Mouse (Mus musculus) embryonic fibroblast, embryonic 13.5 days (primary cell): ENCODE measurements around the gene Npc2. TPM values are rescaled to one million over a fixed set of nuclear protein-coding genes. Genes with fewer than 3 reads are reported as not detected.

Experiments used
- H3K27ac ChIP-seq: 2 replicates; pipeline ENCODE4 v1.5.1; 2012; ENCODE audit warnings: low read length, control low read depth, inconsistent platforms; ENCODE audit not compliant: insufficient read depth
- H3K4me1 ChIP-seq: 2 replicates; pipeline ENCODE4 v1.6.1; 2011; ENCODE audit warnings: low read length; ENCODE audit not compliant: control insufficient read depth, insufficient read depth
- H3K4me3 ChIP-seq: 2 replicates; pipeline ENCODE4 v1.5.1; 2011; ENCODE audit warnings: mild to moderate bottlenecking, control low read depth, low read length; ENCODE audit not compliant: insufficient read depth
- CTCF ChIP-seq: IDR thresholded peaks from 2 replicates; pipeline ENCODE4 v1.5.1; 2011; ENCODE audit warnings: mild to moderate bottlenecking, control low read depth, low read length, moderate library complexity, borderline replicate concordance; ENCODE audit not compliant: insufficient read depth
- POLR2A ChIP-seq: IDR thresholded peaks from 2 replicates; pipeline ENCODE4 v1.6.1; 2011; ENCODE audit warnings: low read depth, mild to moderate bottlenecking, control low read depth, low read length, moderate library complexity
- polyA plus RNA-seq: library from polyadenylated mRNA; stranded (reverse); fragments of >200 nt; gene quantifications from 2 replicates; pipeline ENCODE4 v1.2.4, GENCODE M21; 2011; ENCODE audit warnings: low read depth; ENCODE audit not compliant: missing spikeins, insufficient read length

The Npc2 gene
- polyA plus RNA-seq, 1 experiment: 203 TPM

- H3K27ac ChIP-seq: 0 out of 2 replicates have a peak overlapping the region, but pooled peaks have one; percentile 38
- H3K4me1 ChIP-seq: peaks cover 32% of the 10 kb centered on the region
- no peak overlapping the region for H3K4me3 ChIP-seq
- TF ChIP-seq CTCF (no peak), POLR2A (no peak)
Observed at GRCm38 (mm10) chr12:84765506-84765905, 7.4 kb downstream of the Npc2 start.

GRCm38 (mm10) chr12:84764756-84765155 is 8.2 kb downstream of the Npc2 start:
- no peak overlapping the region for H3K4me3 ChIP-seq
- H3K27ac ChIP-seq: peak overlapping the region; percentile 38
- TF ChIP-seq CTCF (no peak), POLR2A (no peak)
- H3K4me1 ChIP-seq: peaks cover 28% of the 10 kb centered on the region

DNA sequence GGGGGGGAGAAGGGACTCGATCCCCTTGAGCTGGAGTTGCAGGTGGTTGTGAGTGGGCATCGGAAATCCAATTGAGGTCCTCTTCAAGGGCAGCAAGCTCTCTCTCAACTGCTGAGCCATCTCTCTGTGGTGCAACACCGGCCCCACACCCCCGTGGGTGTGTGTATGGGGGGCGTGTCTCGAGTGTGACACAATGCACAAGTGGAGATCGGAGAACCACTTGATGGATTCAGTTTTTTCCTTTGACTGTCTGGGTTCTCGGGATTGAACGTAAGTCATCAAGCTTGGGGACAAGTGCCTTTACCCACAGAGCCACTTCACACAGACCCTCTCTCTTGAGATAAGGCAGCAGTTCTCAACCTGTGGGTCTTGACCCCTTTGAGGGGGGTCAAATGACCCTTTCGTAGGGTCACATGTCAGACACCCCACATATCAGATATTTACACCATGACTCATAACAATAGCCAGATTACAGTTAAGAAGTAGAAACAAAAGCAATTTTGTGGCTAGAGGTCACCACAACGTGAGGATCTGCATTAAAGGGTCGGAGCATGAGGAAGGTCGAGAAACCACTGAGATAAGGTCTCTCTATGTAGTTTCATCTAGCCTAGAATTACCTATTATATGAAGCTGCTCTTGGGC is 9.3 kb downstream of the Npc2 start:
- TF ChIP-seq CTCF (no peak), POLR2A (no peak)
- peaks cover 28% of the 10 kb centered on the region for H3K4me1 ChIP-seq

DNA sequence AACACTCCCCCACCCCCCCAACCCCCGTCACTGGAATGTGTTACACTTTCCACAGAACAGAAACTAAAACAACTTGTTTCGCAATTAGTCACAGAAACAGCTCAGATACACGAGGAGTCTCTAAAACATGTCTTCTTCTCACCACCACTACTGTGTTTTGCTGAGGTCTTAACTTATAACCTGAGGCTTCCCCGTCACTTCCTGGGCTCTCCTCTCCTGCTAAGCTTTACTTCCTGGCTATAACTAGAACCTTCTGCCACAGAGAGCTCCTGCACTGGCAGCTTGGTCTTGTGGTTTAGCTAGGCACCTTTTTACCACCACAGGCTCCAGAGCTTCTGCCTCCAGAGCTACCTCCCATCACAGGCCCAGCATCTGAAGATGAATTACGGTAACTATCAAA is 10.4 kb downstream of the Npc2 start:
- TF ChIP-seq CTCF (no peak), POLR2A (no peak)
- no peak overlapping the region for H3K4me3 ChIP-seq
- H3K4me1 ChIP-seq: peaks cover 27% of the 10 kb centered on the region
- peak overlapping the region; percentile 16 for H3K27ac ChIP-seq

More for the DNA sequence above, 9.3 kb downstream of the Npc2 start:
- no peak overlapping the region for H3K27ac ChIP-seq
- no peak overlapping the region for H3K4me3 ChIP-seq

- no peak overlapping the region for H3K27ac ChIP-seq
- H3K4me1 ChIP-seq: peaks cover 7% of the 10 kb centered on the region; the same call in 1 of the 2 replicates
- H3K4me3 ChIP-seq: no peak overlapping the region
- TF ChIP-seq POLR2A (no peak), CTCF (no peak)
Observed at GRCm38 (mm10) chr12:84759063-84759462, 13.9 kb downstream of the Npc2 start.

GRCm38 (mm10) chr12:84756016-84756415 is 16.9 kb downstream of the Npc2 start:
- H3K4me3 ChIP-seq: no peak overlapping the region
- H3K27ac ChIP-seq: no peak overlapping the region
- TF ChIP-seq POLR2A (no peak), CTCF (no peak)
- H3K4me1 ChIP-seq: no peaks in the 10 kb centered on the region

- TF ChIP-seq CTCF: no peak
- TF ChIP-seq POLR2A: no peak
- Histone ChIP-seq H3K4me3 (no peak overlapping the region), H3K27ac (no peak overlapping the region)
Observed at GRCm38 (mm10) chr12:84755008-84755695, 17.8 kb downstream of the Npc2 start.

DNA sequence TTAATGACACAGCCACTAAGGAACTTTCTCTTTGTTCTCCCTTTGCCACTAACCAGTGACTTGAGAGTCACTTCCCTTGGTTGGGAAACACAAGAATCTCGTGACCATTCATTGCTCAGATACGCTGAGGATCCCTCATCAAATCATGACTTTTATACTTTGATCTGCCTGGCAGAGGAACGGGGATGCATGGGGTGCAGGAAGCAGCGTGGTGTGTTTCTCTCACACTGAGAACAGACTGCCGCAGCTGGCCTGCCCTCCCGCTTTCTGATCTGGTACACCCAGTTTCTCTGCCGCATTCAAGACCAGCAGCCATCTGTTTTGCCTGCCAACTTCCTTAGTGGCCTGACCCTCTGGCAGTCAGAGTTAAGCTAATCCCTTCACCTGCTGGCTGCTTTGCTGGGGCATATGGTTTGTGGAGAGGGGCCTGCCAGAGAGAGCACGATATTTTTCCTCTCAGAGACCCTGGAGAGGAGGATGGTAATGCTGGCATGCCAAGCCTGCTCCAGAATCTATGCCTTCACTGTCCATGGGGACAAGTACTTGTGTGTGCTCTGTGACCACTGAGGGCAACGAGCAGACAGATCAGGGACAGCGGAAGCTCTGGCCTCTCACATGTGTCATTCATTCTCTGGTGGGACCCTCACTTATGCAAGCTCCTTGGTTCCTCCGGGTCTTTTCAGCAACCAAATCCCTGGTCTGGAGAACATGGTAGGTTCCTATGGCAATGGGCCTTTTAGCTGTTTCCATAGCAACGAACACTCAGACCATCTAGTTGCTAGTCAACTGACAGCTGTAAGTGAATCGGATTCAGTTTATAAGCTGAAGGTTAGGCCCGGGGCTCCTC is 20.6 kb downstream of the Npc2 start:
- Histone ChIP-seq H3K27ac (no peak overlapping the region), H3K4me3 (no peak overlapping the region), H3K4me1 (no peaks in the 10 kb centered on the region)
- TF ChIP-seq CTCF (no peak), POLR2A (no peak)

More at GRCm38 (mm10) chr12:84755008-84755695, 17.8 kb downstream of the Npc2 start:
- no peaks in the 10 kb centered on the region for H3K4me1 ChIP-seq

- TF ChIP-seq POLR2A (no peak), CTCF (no peak)
- H3K27ac ChIP-seq: no peak overlapping the region
- H3K4me3 ChIP-seq: no peak overlapping the region
- H3K4me1 ChIP-seq: no peaks in the 10 kb centered on the region
Observed at GRCm38 (mm10) chr12:84750661-84751060, 22.3 kb downstream of the Npc2 start.
